Mouse (Mus musculus) midbrain, postnatal 0 days (tissue): ENCODE measurements around the gene Ugt1a6b. TPM values are rescaled to one million over a fixed set of nuclear protein-coding genes. Genes with fewer than 3 reads are reported as not detected.
"Not testable (repeated sequence)": the region's sequence is repeated elsewhere in the genome, so short reads cannot be mapped to it uniquely, and the experiment has no call there.

Source experiments
- ATAC-seq: fragments of 200-750 bp; cut with Nextera tagmentation; 2 replicates; pipeline ENCODE4 v1.8.0; 2017; ENCODE audit warnings: moderate number of reproducible peaks, mild to moderate bottlenecking, moderate TSS enrichment, moderate library complexity; ENCODE audit not compliant: low FRiP score
- DNase-seq: peaks from one replicate; pipeline ENCODE4 v3.0.0-alpha.2; 2015; ENCODE audit warnings: low spot score
- H3K27ac ChIP-seq: fragments of 300-500 bp; sonication (generic); 2 replicates; pipeline ENCODE4 v1.5.1; 2014; ENCODE audit warnings: low read depth, mild to moderate bottlenecking, low read length, mixed read lengths
- H3K27me3 ChIP-seq: fragments of 300-500 bp; sonication (generic); 2 replicates; pipeline ENCODE4 v1.6.1; 2014; ENCODE audit warnings: low read length, control low read depth, mixed read lengths; ENCODE audit not compliant: insufficient read depth
- H3K36me3 ChIP-seq: fragments of 300-500 bp; sonication (generic); 2 replicates; pipeline ENCODE4 v1.6.1; 2014; ENCODE audit warnings: low read length, control low read depth, mixed read lengths; ENCODE audit not compliant: insufficient read depth
- H3K4me1 ChIP-seq: fragments of 300-500 bp; sonication (generic); 2 replicates; pipeline ENCODE4 v1.6.1; 2014; ENCODE audit warnings: mild to moderate bottlenecking, control low read depth, antibody characterized with exemption, low read length, mixed read lengths; ENCODE audit not compliant: insufficient read depth
- H3K4me2 ChIP-seq: fragments of 300-500 bp; sonication (generic); 2 replicates; pipeline ENCODE4 v1.6.1; 2014; ENCODE audit warnings: low read depth, mild to moderate bottlenecking, low read length, mixed read lengths; ENCODE audit not compliant: poor library complexity, severe bottlenecking
- H3K4me3 ChIP-seq: fragments of 300-500 bp; sonication (generic); 2 replicates; pipeline ENCODE4 v1.5.1; 2014; ENCODE audit warnings: low read depth, mild to moderate bottlenecking, low read length, moderate library complexity
- H3K9ac ChIP-seq: fragments of 300-500 bp; sonication (generic); replicated peaks from 2 replicates; pipeline ENCODE4 v1.6.1; 2014; ENCODE audit warnings: mild to moderate bottlenecking, low read length, moderate library complexity, mixed read lengths; ENCODE audit not compliant: poor library complexity, severe bottlenecking
- H3K9me3 ChIP-seq: fragments of 300-500 bp; sonication (generic); 2 replicates; pipeline ENCODE4 v1.6.1; 2016; ENCODE audit warnings: low read length, control low read depth
- CTCF ChIP-seq: IDR thresholded peaks from 2 replicates; pipeline ENCODE4 v1.5.1; 2016; ENCODE audit warnings: antibody characterized with exemption, mild to moderate bottlenecking
- WGBS: fragments of 180-500 bp; shearing (Covaris S2); extraction: QIAGEN DNeasy Blood & Tissue Kit; methylation state at CpG from one replicate; pipeline ENCODE4 v1.1.7; 2014; 5-methylcytosine and 5-hydroxymethylcytosine counted together
- polyA plus RNA-seq: library from polyadenylated mRNA; unstranded; fragments of >200 nt; fragmentation: Nextera tagmentation; extraction: Ambion mirVana; gene quantifications from 2 replicates; pipeline ENCODE4 v1.2.1, GENCODE M21; 2015
- total RNA-seq: library from RNA; depleted of rRNA; stranded (reverse); fragments of >200 nt; gene quantifications from 2 replicates; pipeline ENCODE4 v1.2.3, GENCODE M21; 2014

The Ugt1a6b gene
- total and polyA plus RNA-seq, 2 experiments from 2014 or later, result 1.9 TPM; not detected in 1

- TF ChIP-seq CTCF, result no peak
- Histone ChIP-seq H3K27ac (peak overlapping the region; percentile 51; the same call in 1 of the 2 replicates), H3K4me1 (no peaks in the 10 kb centered on the region), H3K4me2 (no peak overlapping the region), H3K27me3 (no peaks in the 10 kb centered on the region), H3K9me3 (no peaks in the 10 kb centered on the region), H3K4me3 (no peak overlapping the region), H3K36me3 (no peaks in the 10 kb centered on the region), H3K9ac (no peak overlapping the region)
- DNase-seq (peak; percentile 47), ATAC-seq (peak; percentile 20; the same call in 1 of the 2 replicates)
- WGBS, result 50% methylated on average over 3 of the region's 3 CpGs
Observed at GRCm38 (mm10) chr1:88133908-88134456, 30.9 kb downstream of the Ugt1a6b start.

- WGBS, result 41% methylated on average over 5 of the region's 5 CpGs
- H3K27me3 ChIP-seq, H3K9me3 ChIP-seq, H3K36me3 ChIP-seq, H3K4me3 ChIP-seq, H3K9ac ChIP-seq, H3K4me1 ChIP-seq, H3K4me2 ChIP-seq: not testable (repeated sequence)
- H3K27ac ChIP-seq, result peak within 1 kb of the TSS; percentile 51; the same call in 1 of the 2 replicates
- DNase-seq (peak; percentile 66), ATAC-seq (peak; percentile 81)
Observed at GRCm38 (mm10) chr1:88134457-88135011, 31.5 kb downstream of the Ugt1a6b start, which contains the start of gene Ugt1a6a. TSS of gene Ugt1a6a (plus strand) at chr1:88134809.

GRCm38 (mm10) chr1:88135229-88135904, 32.3 kb downstream of the Ugt1a6b start:
- H3K27ac ChIP-seq, H3K27me3 ChIP-seq, H3K9ac ChIP-seq, H3K36me3 ChIP-seq, H3K4me3 ChIP-seq, ATAC-seq, H3K9me3 ChIP-seq, H3K4me2 ChIP-seq, DNase-seq, H3K4me1 ChIP-seq: not testable (repeated sequence)
- WGBS, result 91% methylated on average over 5 of the region's 6 CpGs

- no peaks in the 10 kb centered on the region for H3K9me3 ChIP-seq
- H3K27ac ChIP-seq, result no peak overlapping the region
- H3K4me3 ChIP-seq, result no peak overlapping the region
- TF ChIP-seq CTCF, result no peak
- DNase-seq (no peak), ATAC-seq (no peak)
- no peaks in the 10 kb centered on the region for H3K36me3 ChIP-seq
- no peaks in the 10 kb centered on the region for H3K4me1 ChIP-seq
- no peak overlapping the region for H3K4me2 ChIP-seq
- WGBS, result 73% methylated on average over 2 of the region's 2 CpGs
- no peaks in the 10 kb centered on the region for H3K27me3 ChIP-seq
- no peak overlapping the region for H3K9ac ChIP-seq
Observed at GRCm38 (mm10) chr1:88136646-88137045, 33.6 kb downstream of the Ugt1a6b start.

GRCm38 (mm10) chr1:88137264-88137663, 34.2 kb downstream of the Ugt1a6b start:
- Histone ChIP-seq H3K36me3 (no peaks in the 10 kb centered on the region), H3K4me1 (no peaks in the 10 kb centered on the region), H3K4me3 (no peak overlapping the region), H3K27ac (no peak overlapping the region), H3K9me3 (no peaks in the 10 kb centered on the region), H3K9ac (no peak overlapping the region), H3K27me3 (no peaks in the 10 kb centered on the region), H3K4me2 (no peak overlapping the region)
- WGBS, result 81% methylated on average over 3 of the region's 3 CpGs
- no peak for TF ChIP-seq CTCF
- DNase-seq, result no peak
- no peak for ATAC-seq

GRCm38 (mm10) chr1:88138145-88138544, 35.1 kb downstream of the Ugt1a6b start:
- no peak for TF ChIP-seq CTCF
- Histone ChIP-seq H3K27me3 (no peaks in the 10 kb centered on the region), H3K4me2 (no peak overlapping the region), H3K9me3 (no peaks in the 10 kb centered on the region), H3K36me3 (no peaks in the 10 kb centered on the region), H3K9ac (no peak overlapping the region), H3K4me3 (no peak overlapping the region), H3K27ac (no peak overlapping the region), H3K4me1 (no peaks in the 10 kb centered on the region)
- DNase-seq (no peak), ATAC-seq (no peak)
- WGBS, result 97% methylated on average over 1 of the region's 1 CpGs

GRCm38 (mm10) chr1:88140492-88140891, 37.4 kb downstream of the Ugt1a6b start:
- 53% methylated on average over 1 of the region's 1 CpGs for WGBS
- H3K9ac ChIP-seq, H3K4me1 ChIP-seq, H3K9me3 ChIP-seq, H3K27me3 ChIP-seq, H3K36me3 ChIP-seq, DNase-seq, H3K4me2 ChIP-seq, H3K4me3 ChIP-seq, H3K27ac ChIP-seq, ATAC-seq: not testable (repeated sequence)
